In genomic region chr3:95141474-95141873, GRCm38 (mm10) we compare ENCODE assay signal across 8 mouse cellular contexts. TPM values are rescaled to one million over a fixed set of nuclear protein-coding genes. Genes with fewer than 3 reads are reported as not detected.
A peak's percentile ranks its signal among the peaks of the same experiment; 100 is the strongest.
DNase-seq lines count a peak whose midpoint lies in the region; ATAC-seq and TF ChIP-seq lines count a peak whose summit lies in the region.
"Had no signal": no experiment of that assay in that cellular context is flagged by ENCODE, and none has a peak within 500 bp of the region (broad histone marks: within the 10 kb centered on the region; RNA-seq: fewer than 3 reads in every experiment).

No protein-coding gene starts in this region.

- no peaks in the 10 kb centered on the region for H3K27me3 ChIP-seq in liver, embryonic 13.5 days
- H3K27me3 ChIP-seq in spleen, adult 2 months (ENCODE audit: control insufficient read depth, insufficient read depth, low read length) = no peaks in the 10 kb centered on the region
- H3K27me3 ChIP-seq in midbrain, embryonic 15.5 days (replicated peaks) = no peaks in the 10 kb centered on the region

- H3K4me1 ChIP-seq in liver, embryonic 13.5 days (replicated peaks) = peaks cover 29% of the 10 kb centered on the region
- H3K4me1 ChIP-seq in spleen, adult 2 months (ENCODE audit: control insufficient read depth, insufficient read depth, insufficient read length) = peaks cover 22% of the 10 kb centered on the region; the same call in 1 of the 2 replicates
- peaks cover 4% of the 10 kb centered on the region for H3K4me1 ChIP-seq in midbrain, embryonic 15.5 days

- intact Hi-C loops in heart, postnatal 10 days (cut with DNase I) = no loop called here

- H3K9me3 ChIP-seq in liver, embryonic 13.5 days (replicated peaks) = no peaks in the 10 kb centered on the region
- H3K9me3 ChIP-seq in midbrain, embryonic 15.5 days = no peaks in the 10 kb centered on the region
- H3K9me3 ChIP-seq: hindbrain, embryonic 10.5 days had no signal

- no peak; the same call in 1 of the 2 replicates for ATAC-seq in liver, embryonic 13.5 days (ENCODE audit: low read depth)
- ATAC-seq in midbrain, embryonic 15.5 days (replicated peaks) = no peak

- TF ChIP-seq CTCF in spleen, adult 2 months (IDR thresholded peaks at IDR 0.05; ENCODE audit: extremely low read depth, insufficient read depth, insufficient read length, insufficient replicate concordance) = no peak

- H3K36me3 ChIP-seq in liver, embryonic 13.5 days = peaks cover 17% of the 10 kb centered on the region
- H3K36me3 ChIP-seq in spleen, adult 2 months (ENCODE audit: control insufficient read depth, insufficient read depth, low read length) = peaks cover 12% of the 10 kb centered on the region
- peaks cover 5% of the 10 kb centered on the region; the same call in 1 of the 2 replicates for H3K36me3 ChIP-seq in midbrain, embryonic 15.5 days (replicated peaks)

- H3K4me2 ChIP-seq in liver, embryonic 13.5 days = peak overlapping the region; percentile 47
- H3K4me2 ChIP-seq in midbrain, embryonic 15.5 days = no peak overlapping the region

- 42% methylated on average over 9 of the region's 9 CpGs for WGBS in liver, embryonic 13.5 days (ENCODE audit: insufficient replicate concordance)
- 9% methylated on average over 9 of the region's 9 CpGs for WGBS in spleen, adult 2 months
- 94% methylated on average over 9 of the region's 9 CpGs for WGBS in midbrain, embryonic 15.5 days

- H3K27ac ChIP-seq in liver, embryonic 13.5 days = peak overlapping the region; percentile 40
- peak overlapping the region; percentile 94 for H3K27ac ChIP-seq in spleen, adult 2 months (ENCODE audit: insufficient read depth, low read length)
- no peak overlapping the region for H3K27ac ChIP-seq in midbrain, embryonic 15.5 days
- H3K27ac ChIP-seq: hindbrain, embryonic 10.5 days had no signal

- peak; percentile 87 for DNase-seq in CD4-positive helper T cell, adult 2 months (ENCODE audit: low read depth, low spot score)
- peak; percentile 62 to 73 for DNase-seq in CD8-positive naive resting alpha-beta T cell, adult 2 months (ENCODE audit: low read depth in 2 of 2, low spot score in 2 of 2)
- no peak for DNase-seq in liver, embryonic 13.5 days
- peak; percentile 53 to 77 for DNase-seq in spleen, adult 2 months (ENCODE audit: low read depth in 1 of 2, low spot score in 2 of 2)
- DNase-seq in adrenal gland, postnatal 36 days = no peak
- DNase-seq in heart, postnatal 10 days = no peak

- no peak; the same call in 1 of the 2 replicates for TF ChIP-seq POLR2A in spleen, adult 2 months (IDR thresholded peaks at IDR 0.05; ENCODE audit: low read depth, low read length)

- peak overlapping the region; percentile 27 for H3K4me3 ChIP-seq in liver, embryonic 13.5 days (replicated peaks)
- H3K4me3 ChIP-seq in spleen, adult 2 months (ENCODE audit: extremely low read depth, insufficient read depth, insufficient read length) = peak overlapping the region; percentile 82
- no peak overlapping the region for H3K4me3 ChIP-seq in midbrain, embryonic 15.5 days
- H3K4me3 ChIP-seq: hindbrain, embryonic 10.5 days had no signal

- H3K9ac ChIP-seq in liver, embryonic 13.5 days = no peak overlapping the region
- no peak overlapping the region for H3K9ac ChIP-seq in midbrain, embryonic 15.5 days

RNA-seq across cellular contexts. Expression of gene Tnfaip8l2, which starts 0.7 kb away (rescaled TPM):
- polyA plus RNA-seq in liver, embryonic 13.5 days (2015; fragmentation: Nextera tagmentation; extraction: Ambion mirVana) = 5.7 and 6.0 TPM in 2 replicates
- 89.1 and 132 TPM in 2 replicates for polyA plus RNA-seq in spleen, adult 2 months (2012; rRNA removed)
- total RNA-seq in adrenal gland, postnatal 36 days (2021) = 1 to 10 TPM; 1.8 to 2.1 TPM
- polyA plus RNA-seq in midbrain, embryonic 15.5 days (2015; fragmentation: Nextera tagmentation; extraction: Ambion mirVana) = 3.0 and 3.6 TPM in 2 replicates
- total RNA-seq in heart, postnatal 10 days (2021) = 1 to 10 TPM; 1.7 to 1.8 TPM

RNA-seq across cellular contexts. Expression of gene Lysmd1, which starts 7.6 kb away (rescaled TPM):
- 7.3 and 7.5 TPM in 2 replicates for polyA plus RNA-seq in liver, embryonic 13.5 days (2015; fragmentation: Nextera tagmentation; extraction: Ambion mirVana)
- 4.7 and 5.3 TPM in 2 replicates for polyA plus RNA-seq in spleen, adult 2 months (2012; rRNA removed)
- 1 to 10 TPM; 8.3 to 9.7 TPM for total RNA-seq in adrenal gland, postnatal 36 days (2021)
- 48.9 and 52.1 TPM in 2 replicates for polyA plus RNA-seq in midbrain, embryonic 15.5 days (2015; fragmentation: Nextera tagmentation; extraction: Ambion mirVana)
- total RNA-seq in heart, postnatal 10 days (2021) = 1 to 10 TPM; 8.0 to 8.6 TPM

RNA-seq across cellular contexts. Expression of gene Scnm1, which starts 7.7 kb away (rescaled TPM):
- polyA plus RNA-seq in liver, embryonic 13.5 days (2015; fragmentation: Nextera tagmentation; extraction: Ambion mirVana) = 33.4 and 33.5 TPM in 2 replicates
- 25.2 and 29.4 TPM in 2 replicates for polyA plus RNA-seq in spleen, adult 2 months (2012; rRNA removed)
- total RNA-seq in adrenal gland, postnatal 36 days (2021) = 10 to 100 TPM; 33.8 to 35.4 TPM
- polyA plus RNA-seq in midbrain, embryonic 15.5 days (2015; fragmentation: Nextera tagmentation; extraction: Ambion mirVana) = 89.8 and 90.0 TPM in 2 replicates
- 10 to 100 TPM; 28.9 to 34.9 TPM for total RNA-seq in heart, postnatal 10 days (2021)

RNA-seq across cellular contexts. Expression of gene Tmod4, which starts 17.2 kb away (rescaled TPM):
- polyA plus RNA-seq in liver, embryonic 13.5 days (2015; fragmentation: Nextera tagmentation; extraction: Ambion mirVana) = 0.17 and 0.67 TPM in 2 replicates
- 0.69 and 0.91 TPM in 2 replicates for polyA plus RNA-seq in spleen, adult 2 months (2012; rRNA removed)
- 1 to 10 TPM in 1 of 2 experiments, under 1 TPM in 1; 0.66 to 1.4 TPM for total RNA-seq in adrenal gland, postnatal 36 days (2021)
- 1.7 and 2.0 TPM in 2 replicates for polyA plus RNA-seq in midbrain, embryonic 15.5 days (2015; fragmentation: Nextera tagmentation; extraction: Ambion mirVana)
- 1 to 10 TPM; 9.6 to 9.9 TPM for total RNA-seq in heart, postnatal 10 days (2021)

RNA-seq across cellular contexts. Expression of gene Sema6c, which starts 18.8 kb away (rescaled TPM):
- polyA plus RNA-seq in liver, embryonic 13.5 days (2015; fragmentation: Nextera tagmentation; extraction: Ambion mirVana) = 0.35 and 0.36 TPM in 2 replicates
- 2.2 TPM in 2 replicates for polyA plus RNA-seq in spleen, adult 2 months (2012; rRNA removed)
- 1 to 10 TPM; 2.3 to 3.7 TPM for total RNA-seq in adrenal gland, postnatal 36 days (2021)
- polyA plus RNA-seq in midbrain, embryonic 15.5 days (2015; fragmentation: Nextera tagmentation; extraction: Ambion mirVana) = 33.1 and 42.6 TPM in 2 replicates
- 10 to 100 TPM in 1 of 2 experiments, 1 to 10 TPM in 1; 7.9 to 10.2 TPM for total RNA-seq in heart, postnatal 10 days (2021)

Comparison
In these comparisons a context has a peak if more than half of its experiments do, and no peak if none do; other contexts are left out.
1. DNase-seq: peak in CD4-positive helper T cell, adult 2 months (single experiment), CD8-positive naive resting alpha-beta T cell, adult 2 months (2 of 2) and spleen, adult 2 months (2 of 2); none in liver, embryonic 13.5 days (single experiment), adrenal gland, postnatal 36 days (0 of 2) and heart, postnatal 10 days (0 of 2).
2. RNA of gene Tnfaip8l2, which starts 0.7 kb away (polyA plus RNA-seq): 89.1 to 132 TPM in spleen, adult 2 months; 5.7 to 6.0 TPM in liver, embryonic 13.5 days and 3.0 to 3.6 TPM in midbrain, embryonic 15.5 days; every median in the first group is over 10 times any median in the second.